19 mouse cellular contexts compared by ENCODE assay signal in the genomic region with DNA sequence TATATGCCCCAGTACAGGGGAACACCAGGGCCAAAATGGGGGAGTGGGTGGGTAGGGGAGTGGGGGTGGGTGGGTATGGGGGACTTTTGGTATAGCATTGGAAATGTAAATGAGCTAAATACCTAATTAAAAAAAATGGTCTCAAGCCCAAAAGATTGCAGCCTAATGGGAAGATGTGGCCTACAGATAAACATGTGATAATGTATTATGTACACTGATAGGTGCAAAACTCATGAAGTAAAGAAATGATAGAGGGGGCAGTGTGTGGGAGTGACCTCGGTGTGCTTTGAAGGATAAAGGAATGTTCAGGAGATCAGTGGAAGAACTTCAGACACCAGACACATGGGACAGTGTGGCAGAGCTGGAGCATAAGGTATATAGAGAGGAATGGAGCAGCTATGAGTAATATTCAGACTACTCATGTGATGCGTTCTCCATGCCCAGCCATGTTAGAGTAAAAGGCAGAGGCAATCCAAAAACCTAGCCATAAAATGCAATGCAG.
"Had no signal": no experiment of that assay in that cellular context is flagged by ENCODE, and none has a peak within 500 bp of the region (broad histone marks: within the 10 kb centered on the region; RNA-seq: fewer than 3 reads in every experiment).

No protein-coding gene starts in this region.

- H3K4me2 ChIP-seq: limb, embryonic 12.5 days; limb, embryonic 15.5 days; midbrain, embryonic 11.5 days; neural tube, embryonic 12.5 days; neural tube, embryonic 15.5 days had no signal

- H3K4me1 ChIP-seq: limb, embryonic 12.5 days; limb, embryonic 15.5 days; neural tube, embryonic 12.5 days; neural tube, embryonic 15.5 days had no signal

- DNase-seq: kidney, adult 11 months; kidney, adult 9 months; kidney, postnatal 14 days; kidney, postnatal 4 days; left cerebral cortex, postnatal 4 days; lung, adult 2 months; lung, postnatal 14 days; lung, postnatal 4 days; midbrain, embryonic 14.5 days; right cerebral cortex, adult 18-20 months; right cerebral cortex, postnatal 14 days; right cerebral cortex, postnatal 4 days; thymus, adult 18-20 months; thymus, postnatal 25 days had no signal

- H3K27ac ChIP-seq: limb, embryonic 12.5 days; limb, embryonic 15.5 days; neural tube, embryonic 12.5 days; neural tube, embryonic 15.5 days had no signal

- H3K36me3 ChIP-seq: limb, embryonic 12.5 days; limb, embryonic 15.5 days; neural tube, embryonic 12.5 days; neural tube, embryonic 15.5 days had no signal

- H3K9ac ChIP-seq: limb, embryonic 12.5 days; limb, embryonic 15.5 days; neural tube, embryonic 12.5 days; neural tube, embryonic 15.5 days had no signal

- H3K4me3 ChIP-seq: limb, embryonic 12.5 days; limb, embryonic 15.5 days; neural tube, embryonic 12.5 days; neural tube, embryonic 15.5 days had no signal

- H3K27me3 ChIP-seq: limb, embryonic 12.5 days; limb, embryonic 15.5 days; neural tube, embryonic 12.5 days; neural tube, embryonic 15.5 days had no signal

- H3K9me3 ChIP-seq: limb, embryonic 12.5 days; limb, embryonic 15.5 days; neural tube, embryonic 12.5 days; neural tube, embryonic 15.5 days had no signal
